Mouse (Mus musculus) liver, embryonic 14.5 days (tissue): ENCODE measurements around the gene Grk2.

Source experiments
- CTCF ChIP-seq: IDR thresholded peaks from 2 replicates; pipeline ENCODE4 v1.5.1; 2016; ENCODE audit warnings: antibody characterized with exemption, low read depth, control low read depth
- EP300 ChIP-seq: IDR thresholded peaks from 2 replicates; pipeline ENCODE4 v1.6.1; 2016; ENCODE audit warnings: antibody characterized with exemption, low read depth

GRCm38 (mm10) chr19:4331273-4331672 lies 25.3 kb upstream of the Grk2 start:
- TF ChIP-seq CTCF (no peak), EP300 (no peak)
